Mouse (Mus musculus) stomach, postnatal 0 days (tissue): ENCODE measurements around the gene Arhgap11a.

Source experiments
- CTCF ChIP-seq: IDR thresholded peaks from 2 replicates; pipeline ENCODE4 v1.5.1; 2016; ENCODE audit warnings: antibody characterized with exemption, low read depth, mild to moderate bottlenecking, moderate library complexity
- EP300 ChIP-seq: optimal IDR thresholded peaks from 2 replicates; pipeline ENCODE3; 2016; ENCODE audit warnings: antibody characterized with exemption

DNA sequence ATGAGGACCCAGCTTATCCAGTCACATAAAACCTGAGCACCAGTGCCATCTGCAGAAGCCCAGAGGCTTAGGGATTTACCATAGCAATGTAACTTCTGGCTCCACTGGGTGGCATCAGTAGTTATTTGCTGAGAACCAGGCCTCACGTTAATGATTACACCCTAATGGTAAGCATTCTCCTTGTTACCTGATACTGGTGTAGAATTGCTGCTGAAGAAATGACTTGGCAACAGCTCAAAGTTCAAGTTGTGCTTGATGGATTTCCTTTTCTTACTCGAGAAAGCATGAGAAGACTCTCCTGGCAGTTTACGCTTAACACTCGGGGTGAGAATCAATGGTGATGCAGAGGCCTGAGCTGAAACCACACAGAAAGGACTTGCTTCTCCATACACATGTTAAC is 9.0 kb downstream of the Arhgap11a start:
- peak; percentile 58 for TF ChIP-seq CTCF
- no peak for TF ChIP-seq EP300
